Mouse (Mus musculus) G1E (cell line): ENCODE measurements at regions not wholly inside any gene's neighbourhood (a gene's known extent, or its start where the extent isn't known, plus 50 kb on each side); places are given as distances from the start of the nearest gene placed in this dataset.

Experiments
- CTCF ChIP-seq: IDR thresholded peaks from 2 replicates; pipeline ENCODE4 v1.5.1; 2012; ENCODE audit warnings: low read depth, low read length, inconsistent platforms, mixed read lengths
- GATA1 ChIP-seq: IDR thresholded peaks from 2 replicates; pipeline ENCODE4 v1.6.1; 2012; ENCODE audit warnings: borderline replicate concordance, low read length, inconsistent platforms, mixed read lengths

GRCm38 (mm10) chr13:48130724-48131123 lies 130.3 kb upstream of the Id4 start:
- no peak for TF ChIP-seq CTCF
- no peak for TF ChIP-seq GATA1
